Mouse (Mus musculus) brown adipose tissue, adult 24 weeks (tissue): Measurements from ENCODE around the gene Os9. TPM values are rescaled to one million over a fixed set of nuclear protein-coding genes. Genes with fewer than 3 reads are reported as not detected.

Experiments
- H3K27ac ChIP-seq: fragments of 200-500 bp; replicated peaks from 2 replicates; pipeline ENCODE4 v1.5.1; 2012; ENCODE audit warnings: low read depth, mild to moderate bottlenecking, low read length
- H3K4me1 ChIP-seq: fragments of 200-500 bp; 2 replicates; pipeline ENCODE4 v1.6.1; 2012; ENCODE audit warnings: low read length, mixed read lengths; ENCODE audit not compliant: control insufficient read depth, insufficient read depth, insufficient read length
- H3K4me3 ChIP-seq: fragments of 200-500 bp; 2 replicates; pipeline ENCODE4 v1.5.1; 2012; ENCODE audit warnings: low read depth, mild to moderate bottlenecking, low read length, moderate library complexity; ENCODE audit not compliant: insufficient read depth
- polyA plus RNA-seq: library from polyadenylated mRNA; stranded (reverse); fragments of >200 nt; gene quantifications from 2 replicates; pipeline ENCODE4 v1.2.4, GENCODE M21; 2012; ENCODE audit not compliant: missing spikeins, insufficient read depth, insufficient read length

Os9 gene
- polyA plus RNA-seq, 1 experiment = 35.8 TPM

- Histone ChIP-seq H3K27ac (no peak overlapping the region), H3K4me1 (no peaks in the 10 kb centered on the region), H3K4me3 (no peak overlapping the region)
These were observed 9.7 kb downstream of the Os9 start for GRCm38 (mm10) chr10:127111001-127111887.

- no peak overlapping the region for H3K27ac ChIP-seq
- H3K4me1 ChIP-seq = no peaks in the 10 kb centered on the region
- no peak overlapping the region for H3K4me3 ChIP-seq
These were observed 12.7 kb downstream of the Os9 start for GRCm38 (mm10) chr10:127108262-127108583.

GRCm38 (mm10) chr10:127107563-127108261 is 13.2 kb downstream of the Os9 start:
- H3K27ac ChIP-seq = no peak overlapping the region
- H3K4me1 ChIP-seq = no peaks in the 10 kb centered on the region
- H3K4me3 ChIP-seq = no peak overlapping the region

- Histone ChIP-seq H3K4me1 (no peaks in the 10 kb centered on the region), H3K27ac (no peak overlapping the region), H3K4me3 (no peak overlapping the region)
These were observed 17.3 kb downstream of the Os9 start for GRCm38 (mm10) chr10:127103631-127104030.

GRCm38 (mm10) chr10:127101151-127101550 is 19.8 kb downstream of the Os9 start:
- Histone ChIP-seq H3K4me1 (no peaks in the 10 kb centered on the region), H3K4me3 (no peak overlapping the region), H3K27ac (no peak overlapping the region)

GRCm38 (mm10) chr10:127100414-127100813 is 20.5 kb downstream of the Os9 start:
- no peak overlapping the region for H3K4me3 ChIP-seq
- H3K27ac ChIP-seq = no peak overlapping the region
- no peaks in the 10 kb centered on the region for H3K4me1 ChIP-seq

GRCm38 (mm10) chr10:127099868-127100267 is 21.1 kb downstream of the Os9 start:
- Histone ChIP-seq H3K4me3 (no peak overlapping the region), H3K4me1 (no peaks in the 10 kb centered on the region), H3K27ac (no peak overlapping the region)

GRCm38 (mm10) chr10:127099191-127099590 is 21.7 kb downstream of the Os9 start:
- Histone ChIP-seq H3K4me1 (no peaks in the 10 kb centered on the region), H3K27ac (no peak overlapping the region), H3K4me3 (no peak overlapping the region)

GRCm38 (mm10) chr10:127098514-127098913 is 22.4 kb downstream of the Os9 start:
- Histone ChIP-seq H3K4me3 (no peak overlapping the region), H3K27ac (no peak overlapping the region), H3K4me1 (no peaks in the 10 kb centered on the region)

GRCm38 (mm10) chr10:127094382-127094802 is 26.5 kb downstream of the Os9 start:
- H3K4me1 ChIP-seq = no peaks in the 10 kb centered on the region; the same call in 1 of the 2 replicates

GRCm38 (mm10) chr10:127092742-127093141 is 28.2 kb downstream of the Os9 start:
- Histone ChIP-seq H3K4me3 (no peak overlapping the region), H3K4me1 (no peaks in the 10 kb centered on the region; the same call in 1 of the 2 replicates), H3K27ac (no peak overlapping the region)

More at GRCm38 (mm10) chr10:127094382-127094802, 26.5 kb downstream of the Os9 start:
- no peak overlapping the region for H3K4me3 ChIP-seq
- H3K27ac ChIP-seq = no peak overlapping the region

GRCm38 (mm10) chr10:127091507-127092396 is 29.2 kb downstream of the Os9 start:
- Histone ChIP-seq H3K27ac (no peak overlapping the region), H3K4me3 (no peak overlapping the region), H3K4me1 (no peaks in the 10 kb centered on the region; the same call in 1 of the 2 replicates)

- H3K4me3 ChIP-seq = no peak overlapping the region
- H3K27ac ChIP-seq = no peak overlapping the region
- H3K4me1 ChIP-seq = no peaks in the 10 kb centered on the region; the same call in 1 of the 2 replicates
These were observed 30.1 kb downstream of the Os9 start for GRCm38 (mm10) chr10:127090560-127091411.

GRCm38 (mm10) chr10:127085633-127086032 is 35.3 kb downstream of the Os9 start:
- Histone ChIP-seq H3K4me3 (no peak overlapping the region), H3K27ac (no peak overlapping the region), H3K4me1 (peaks cover 2% of the 10 kb centered on the region; the same call in 1 of the 2 replicates)
